Mouse (Mus musculus) thymus, postnatal 14 days (tissue): ENCODE measurements around the gene Mrpl48.
A peak's percentile ranks its signal among the peaks of the same experiment; 100 is the strongest.

Source experiments
- DNase-seq: peaks from one replicate; pipeline ENCODE4 v3.0.0; 2021

The Mrpl48 gene

GRCm38 (mm10) chr7:100608130-100608741 is at the start of gene Mrpl48:
Mrpl48 (minus strand) TSS chr7:100608301.
- no peak for DNase-seq

- DNase-seq = no peak
Measured at GRCm38 (mm10) chr7:100656739-100657138, 48.6 kb upstream of the Mrpl48 start.

- no peak for DNase-seq
Measured at GRCm38 (mm10) chr7:100654441-100654840, 46.3 kb upstream of the Mrpl48 start.

GRCm38 (mm10) chr7:100653480-100654266 is 45.6 kb upstream of the Mrpl48 start:
- no peak for DNase-seq

GRCm38 (mm10) chr7:100651011-100651410 is 42.9 kb upstream of the Mrpl48 start:
- no peak for DNase-seq

- no peak for DNase-seq
Measured at GRCm38 (mm10) chr7:100650421-100650820, 42.3 kb upstream of the Mrpl48 start.

GRCm38 (mm10) chr7:100649826-100650225 is 41.7 kb upstream of the Mrpl48 start:
- no peak for DNase-seq

GRCm38 (mm10) chr7:100649095-100649494 is 41.0 kb upstream of the Mrpl48 start:
- DNase-seq = no peak

GRCm38 (mm10) chr7:100645147-100645546 is 37.0 kb upstream of the Mrpl48 start:
- DNase-seq = peak; percentile 41

- DNase-seq = no peak
Measured at GRCm38 (mm10) chr7:100642413-100642812, 34.3 kb upstream of the Mrpl48 start.

GRCm38 (mm10) chr7:100637657-100638056 is 29.6 kb upstream of the Mrpl48 start:
- DNase-seq = peak; percentile 42

GRCm38 (mm10) chr7:100624538-100624937 is 16.4 kb upstream of the Mrpl48 start:
- no peak for DNase-seq

GRCm38 (mm10) chr7:100622277-100622676 is 14.2 kb upstream of the Mrpl48 start:
- peak; percentile 10 for DNase-seq

- no peak for DNase-seq
Measured at GRCm38 (mm10) chr7:100616121-100616857, 8.2 kb upstream of the Mrpl48 start.

GRCm38 (mm10) chr7:100608910-100609309 is 809 bp upstream of the Mrpl48 start:
- no peak for DNase-seq

GRCm38 (mm10) chr7:100607214-100608129 is 629 bp downstream of the Mrpl48 start, which contains the start of gene Rab6a:
Rab6a (plus strand) TSS chr7:100607410.
- peak; percentile 94 for DNase-seq

- DNase-seq = no peak
Measured at GRCm38 (mm10) chr7:100600211-100600610, 7.9 kb downstream of the Mrpl48 start.

GRCm38 (mm10) chr7:100593349-100593748 is 14.8 kb downstream of the Mrpl48 start:
- DNase-seq = no peak

GRCm38 (mm10) chr7:100591522-100591852 is 16.6 kb downstream of the Mrpl48 start:
- DNase-seq = no peak

- DNase-seq = peak; percentile 75
Measured at GRCm38 (mm10) chr7:100590845-100591521, 17.1 kb downstream of the Mrpl48 start.

GRCm38 (mm10) chr7:100590504-100590844 is 17.6 kb downstream of the Mrpl48 start:
- no peak for DNase-seq

GRCm38 (mm10) chr7:100589816-100590215 is 18.3 kb downstream of the Mrpl48 start:
- DNase-seq = no peak
